17 mouse cellular contexts compared by ENCODE assay signal in genomic region chr3:37576840-37577239, GRCm38 (mm10).
"Had no signal": no experiment of that assay in that cellular context is flagged by ENCODE, and none has a peak within 500 bp of the region (broad histone marks: within the 10 kb centered on the region; RNA-seq: fewer than 3 reads in every experiment).

No protein-coding gene starts in this region.

- H3K27me3 ChIP-seq: limb, embryonic 13.5 days; midbrain, embryonic 13.5 days had no signal

- H3K4me3 ChIP-seq: limb, embryonic 10.5 days; limb, embryonic 13.5 days; midbrain, embryonic 13.5 days had no signal

- DNase-seq: kidney, adult 18-20 months; kidney, adult 9 months; kidney, postnatal 14 days; kidney, postnatal 4 days; lung, embryonic 14.5 days; right cerebral cortex, postnatal 14 days; right cerebral cortex, postnatal 4 days; thymus, postnatal 25 days had no signal

- H3K27ac ChIP-seq: limb, embryonic 10.5 days; limb, embryonic 13.5 days; macrophage; midbrain, embryonic 13.5 days; stomach, postnatal 0 days had no signal

- ATAC-seq: inflammation-experienced regulatory T-cells, adult 6 months; intestine, embryonic 16.5 days; lung, postnatal 0 days; midbrain, embryonic 13.5 days; midbrain, embryonic 16.5 days had no signal

- H3K4me1 ChIP-seq: midbrain, embryonic 13.5 days had no signal

- H3K4me2 ChIP-seq: limb, embryonic 13.5 days; lung, embryonic 14.5 days; midbrain, embryonic 13.5 days had no signal

- H3K9me3 ChIP-seq: limb, embryonic 10.5 days; limb, embryonic 13.5 days; midbrain, embryonic 13.5 days had no signal

- H3K9ac ChIP-seq: limb, embryonic 13.5 days; lung, embryonic 14.5 days; midbrain, embryonic 13.5 days had no signal
